Mouse (Mus musculus) spleen, postnatal 4 days (tissue): ENCODE data around the gene Lyrm9.

Source experiments
- DNase-seq, 2 experiments: peaks; one replicate each; pipeline ENCODE4 v3.0.0; 2022; ENCODE audit warnings: low spot score in 2 of 2

Gene Lyrm9

GRCm38 (mm10) chr11:78815986-78816792 lies 10.2 kb upstream of the Lyrm9 start:
- no peak for DNase-seq

- DNase-seq, result no peak
Measured at GRCm38 (mm10) chr11:78817311-78818022, 8.9 kb upstream of the Lyrm9 start.

DNA sequence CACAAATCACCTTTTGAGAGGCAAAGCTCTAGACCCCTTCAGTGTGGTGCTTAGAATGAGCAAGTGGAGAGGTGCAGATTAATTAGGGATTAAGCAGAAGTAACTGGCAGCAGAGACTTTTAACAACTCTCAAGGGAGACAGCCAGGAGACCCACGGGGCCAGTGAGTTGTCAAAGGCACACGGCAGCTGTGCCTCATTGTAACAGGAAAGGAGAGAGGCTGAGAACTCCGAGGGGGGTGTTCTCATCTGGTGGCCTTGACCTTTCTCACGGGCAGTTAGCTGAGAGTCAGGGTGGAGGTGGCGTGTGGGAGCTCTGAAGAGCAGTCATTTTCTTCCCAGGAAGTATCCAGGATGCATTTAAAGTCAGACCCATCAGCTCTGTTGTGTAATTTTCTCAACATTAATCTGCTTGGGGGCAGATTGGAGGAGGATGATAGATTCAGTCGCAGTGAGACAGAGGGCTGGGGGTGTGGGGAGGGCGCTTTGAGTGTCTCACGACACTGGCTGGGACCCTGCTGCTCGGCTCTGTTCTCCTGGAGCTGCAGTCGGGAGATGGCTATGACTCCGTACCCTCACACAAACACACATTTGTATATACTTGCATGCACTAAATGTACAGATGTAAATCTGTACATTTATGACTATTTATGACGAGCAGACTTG lies 5.9 kb upstream of the Lyrm9 start:
- no peak for DNase-seq

DNA sequence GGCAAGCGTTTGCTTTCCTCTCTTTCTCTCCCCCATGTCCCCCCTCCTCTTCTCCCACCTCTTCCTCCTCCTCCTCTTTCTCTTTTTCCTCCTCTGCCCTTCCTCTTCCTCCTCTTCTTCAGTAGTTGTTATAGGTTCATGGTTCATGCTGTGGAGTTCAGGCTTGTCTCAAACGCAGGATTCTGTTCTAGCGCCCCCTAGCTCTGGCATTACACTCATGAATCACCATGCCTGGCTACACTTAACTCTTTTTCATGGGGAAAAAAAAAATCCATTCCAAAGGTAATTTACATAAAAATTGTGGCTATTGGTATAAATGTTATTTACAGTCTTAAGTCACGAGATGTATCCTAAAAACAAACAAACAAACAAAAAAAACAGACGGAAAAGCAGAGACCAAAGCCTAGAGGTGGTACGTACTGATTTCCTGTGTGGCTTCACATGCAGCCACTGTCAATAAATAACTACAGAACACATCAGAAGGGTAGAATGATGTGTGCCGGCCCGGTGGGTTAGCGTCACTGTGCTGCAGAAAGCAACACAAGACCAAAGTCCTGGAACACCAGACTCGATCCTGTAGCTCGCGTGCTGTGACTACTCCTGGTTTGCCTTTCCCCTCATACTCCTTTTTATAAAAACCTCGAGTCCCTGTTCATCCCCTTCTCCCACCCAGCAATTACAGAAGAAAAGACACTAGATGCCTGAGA lies 3.4 kb upstream of the Lyrm9 start:
- DNase-seq, result peak in 1 of 2 experiments; percentile 78

DNA sequence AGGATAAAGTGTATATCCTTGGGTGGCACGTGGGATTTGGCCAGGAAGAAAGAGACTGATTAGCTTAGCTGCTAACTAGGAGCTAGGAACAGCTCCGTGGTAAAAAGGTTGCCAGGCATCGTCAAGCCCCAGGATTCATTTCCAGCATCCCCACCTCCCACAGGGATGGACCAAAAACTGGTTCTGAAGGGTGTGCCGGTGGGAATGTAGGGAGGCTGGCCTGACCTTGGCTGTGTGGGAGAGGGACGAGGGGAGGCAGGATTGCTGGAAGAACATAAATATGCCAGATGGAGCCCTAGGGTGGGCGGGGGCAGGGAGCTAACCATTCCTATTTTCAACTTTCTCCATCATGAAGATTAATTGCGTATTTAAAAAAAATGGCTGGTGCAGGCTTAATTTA lies 1.2 kb downstream of the Lyrm9 start:
- no peak for DNase-seq

DNA sequence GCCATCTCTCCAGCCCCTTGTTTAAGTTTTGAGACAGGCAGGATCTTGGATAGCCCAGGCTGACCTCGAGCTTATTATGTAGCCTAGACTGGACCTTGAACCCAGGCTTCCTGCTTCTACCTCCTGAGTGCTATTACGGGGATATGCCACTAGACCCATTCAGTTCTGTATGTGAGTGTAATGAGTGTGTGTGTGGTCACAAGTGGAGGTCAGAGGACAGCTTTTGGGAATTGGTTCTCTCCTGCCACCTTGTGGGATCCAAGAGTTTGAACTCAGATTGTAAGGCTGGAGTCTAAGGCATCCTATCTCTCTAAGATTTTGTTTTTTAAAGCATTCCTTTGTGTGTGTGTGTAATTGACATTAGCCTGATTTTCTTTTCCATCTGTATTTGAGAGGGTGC lies 2.0 kb downstream of the Lyrm9 start:
- DNase-seq, result no peak

GRCm38 (mm10) chr11:78829373-78829772 lies 3.0 kb downstream of the Lyrm9 start:
- no peak for DNase-seq

- no peak for DNase-seq
Measured at GRCm38 (mm10) chr11:78830180-78830579, 3.8 kb downstream of the Lyrm9 start.

DNA sequence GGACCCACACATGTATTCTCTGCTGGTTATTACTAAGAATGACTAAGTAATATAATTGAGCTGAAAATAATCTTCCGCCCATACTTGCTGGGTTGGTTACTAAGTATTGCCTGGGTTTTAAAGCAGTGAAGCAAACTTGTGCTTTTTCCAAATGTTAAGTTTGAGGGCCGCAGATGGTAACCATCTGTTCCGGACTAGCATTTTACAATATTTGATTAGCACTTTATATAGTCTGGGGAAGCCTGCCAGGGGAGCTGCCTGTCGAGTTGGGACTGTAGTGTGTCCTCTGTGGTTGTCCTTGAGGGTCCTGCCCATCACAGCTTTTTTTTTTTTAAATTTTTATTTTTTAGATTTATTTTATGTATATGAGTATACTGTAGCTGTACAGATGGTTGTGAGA lies 5.3 kb downstream of the Lyrm9 start:
- no peak for DNase-seq

DNA sequence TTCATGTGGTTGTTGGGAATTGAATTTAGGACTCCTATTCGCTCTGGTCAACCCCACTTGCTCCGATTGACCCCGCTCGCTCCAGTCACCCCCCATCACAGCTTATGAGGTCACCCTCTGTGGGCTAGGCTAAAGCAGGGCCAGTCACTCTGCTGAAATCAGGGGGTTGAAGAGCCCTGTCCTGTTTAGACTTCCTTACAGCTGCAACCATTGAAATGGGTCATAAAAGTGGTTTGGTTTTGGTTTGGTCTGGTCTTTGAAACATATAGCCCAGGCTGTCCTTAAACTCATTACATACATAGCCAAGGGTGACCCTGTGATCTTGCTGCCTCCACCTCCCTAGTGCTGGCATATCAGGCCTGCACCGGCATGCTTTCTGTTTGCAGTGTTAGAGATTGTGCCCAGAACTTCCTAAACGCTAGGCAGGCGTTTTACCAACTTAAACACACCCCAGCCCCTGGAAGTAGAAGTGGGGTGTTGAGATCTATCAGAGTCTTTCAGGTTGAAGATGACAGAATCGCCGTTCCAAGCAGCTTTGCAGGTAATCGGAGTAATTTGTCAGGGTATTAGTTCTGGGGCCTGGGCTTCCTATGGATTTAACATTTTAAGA lies 5.8 kb downstream of the Lyrm9 start:
- peak in 1 of 2 experiments; percentile 32 for DNase-seq

- peak; percentile 76 to 83 for DNase-seq
Measured at GRCm38 (mm10) chr11:78832816-78833314, 6.5 kb downstream of the Lyrm9 start.

DNA sequence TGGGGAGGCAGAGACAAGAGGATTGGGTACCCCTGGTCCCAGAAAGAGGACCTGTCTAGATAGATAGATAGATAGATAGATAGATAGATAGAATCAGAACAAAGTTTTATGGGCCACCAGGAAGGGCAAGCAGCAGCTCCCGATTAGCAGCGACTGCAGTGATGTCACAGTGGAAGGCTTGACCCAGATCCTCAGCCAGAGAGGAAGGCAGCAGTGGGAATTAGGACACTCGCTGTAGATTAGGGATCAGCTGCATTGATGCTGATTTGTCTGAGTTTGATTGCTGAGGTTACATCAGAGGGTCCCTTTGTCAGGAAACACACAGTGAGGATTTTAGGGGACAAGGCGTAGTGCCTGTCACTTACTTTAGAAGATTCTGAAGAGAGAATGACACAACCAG lies 10.1 kb downstream of the Lyrm9 start:
- no peak for DNase-seq

- DNase-seq, result peak; percentile 76 to 93
Measured at GRCm38 (mm10) chr11:78837989-78838388, 11.6 kb downstream of the Lyrm9 start.

- no peak for DNase-seq
Measured at GRCm38 (mm10) chr11:78839491-78839890, 13.1 kb downstream of the Lyrm9 start.

- no peak for DNase-seq
Measured at GRCm38 (mm10) chr11:78840141-78840540, 13.8 kb downstream of the Lyrm9 start.

GRCm38 (mm10) chr11:78841987-78842386 lies 15.6 kb downstream of the Lyrm9 start:
- no peak for DNase-seq

GRCm38 (mm10) chr11:78846620-78847019 lies 20.2 kb downstream of the Lyrm9 start:
- no peak for DNase-seq

DNA sequence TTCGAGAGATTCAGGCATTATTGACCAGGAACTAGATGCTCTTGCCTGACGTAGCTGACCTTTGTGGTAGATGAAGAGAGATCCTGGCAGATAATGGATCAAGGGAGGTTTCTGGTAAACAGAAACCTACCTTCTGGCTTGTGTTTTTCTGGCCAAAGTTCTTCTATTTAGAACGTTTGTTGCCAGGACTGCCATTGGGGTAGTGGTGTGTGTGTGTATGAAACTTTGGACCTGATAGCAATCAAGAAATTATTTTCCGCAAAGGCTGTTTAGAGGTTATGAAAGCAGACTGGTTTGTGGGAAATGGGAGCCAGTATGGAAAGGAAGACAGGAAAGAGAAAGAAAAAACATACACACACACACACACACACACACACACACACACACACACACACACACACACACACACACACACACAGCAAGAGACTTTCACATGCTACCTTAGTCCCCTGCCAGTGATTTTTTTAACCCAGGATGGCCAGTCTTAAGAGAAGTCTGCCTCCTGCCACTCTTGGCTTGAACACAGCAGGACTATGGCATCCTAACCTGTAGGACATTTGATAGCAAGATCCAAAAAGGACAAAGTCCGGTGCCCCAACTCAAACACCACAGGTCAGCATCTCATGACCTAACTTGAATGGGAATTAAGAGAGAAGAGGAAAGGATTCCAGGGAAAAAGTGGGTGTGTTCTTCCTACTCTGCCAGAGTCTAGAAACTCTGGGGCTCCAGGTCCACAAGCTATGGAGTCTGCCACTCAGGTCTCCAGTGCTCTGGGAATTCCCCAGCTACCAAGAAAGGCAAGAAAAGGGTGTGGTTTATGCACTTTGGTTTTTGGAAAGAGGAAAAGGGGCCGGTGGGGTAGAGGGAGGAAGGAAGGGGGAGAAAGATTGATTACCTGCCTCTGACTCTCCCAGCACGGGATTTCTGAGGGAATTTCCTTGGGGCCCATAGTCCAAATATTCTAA lies 21.8 kb downstream of the Lyrm9 start:
- no peak for DNase-seq

DNA sequence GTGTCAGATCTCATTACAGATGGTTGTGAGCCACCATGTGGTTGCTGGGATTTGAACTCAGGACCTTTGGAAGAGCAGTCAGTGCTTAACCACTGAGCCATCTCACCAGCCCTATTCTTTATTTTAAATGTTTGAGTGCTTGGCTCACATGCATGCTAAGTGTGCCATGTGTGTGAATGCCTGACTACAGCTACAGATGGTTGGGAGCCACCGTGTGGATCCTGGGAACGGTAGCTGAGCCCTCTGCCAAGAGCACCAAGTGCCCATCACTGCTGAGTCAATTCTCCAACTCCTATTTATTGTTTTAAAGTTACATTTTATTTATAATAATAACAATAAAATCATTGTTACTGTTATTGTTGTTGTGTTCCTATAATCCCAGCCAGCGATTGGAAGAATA lies 23.5 kb downstream of the Lyrm9 start:
- DNase-seq, result no peak

DNA sequence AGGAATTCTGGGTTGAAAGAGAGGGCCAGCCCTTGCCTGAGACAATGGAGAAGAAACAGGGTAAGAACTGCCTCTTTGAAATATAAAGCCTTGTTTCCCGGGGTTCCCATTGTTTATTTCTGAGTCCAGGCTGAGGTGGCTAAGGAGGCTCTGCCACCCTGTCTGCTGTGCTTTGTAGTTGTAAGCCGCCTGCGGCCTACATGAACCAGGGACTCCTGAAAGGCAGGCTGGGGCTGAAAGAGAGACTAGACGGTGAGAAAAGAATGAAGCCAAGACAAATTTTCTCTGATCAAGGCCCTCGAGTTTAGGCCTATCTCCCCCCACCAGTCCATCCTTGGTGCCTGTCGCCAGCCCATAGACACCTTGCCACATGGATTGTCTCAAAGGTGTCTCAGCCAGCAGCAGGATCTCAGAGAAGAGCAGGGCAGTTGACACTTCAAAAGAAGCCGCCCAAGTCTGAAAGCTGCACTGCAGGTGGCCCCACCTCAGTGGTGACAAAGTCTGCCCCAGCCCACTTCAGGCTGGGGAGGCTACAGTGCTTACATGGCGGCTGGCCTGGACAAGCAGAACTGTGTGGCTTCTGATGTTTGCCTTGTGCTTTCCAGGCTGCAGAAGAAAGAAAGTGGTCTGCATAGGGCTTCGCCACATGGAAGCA lies 25.0 kb downstream of the Lyrm9 start:
- no peak for DNase-seq
